Mouse (Mus musculus) stomach, embryonic 14.5 days (tissue): ENCODE results near the gene Csf2. TPM values are rescaled to one million over a fixed set of nuclear protein-coding genes. Genes with fewer than 3 reads are reported as not detected.
"Not testable (repeated sequence)": the region's sequence is repeated elsewhere in the genome, so short reads cannot be mapped to it uniquely, and the experiment has no call there.

Experiments used
- ATAC-seq: fragments of 200-750 bp; cut with Nextera tagmentation; 2 replicates; pipeline ENCODE4 v1.8.0; 2017; ENCODE audit warnings: low read depth, moderate TSS enrichment; ENCODE audit not compliant: insufficient number of reproducible peaks, insufficient read depth, low FRiP score
- H3K27ac ChIP-seq: fragments of 300-500 bp; sonication (generic); 2 replicates; pipeline ENCODE4 v1.5.1; 2014; ENCODE audit warnings: mild to moderate bottlenecking, low read length, moderate library complexity, mixed read lengths
- H3K27me3 ChIP-seq: fragments of 300-500 bp; sonication (generic); 2 replicates; pipeline ENCODE4 v1.6.1; 2014; ENCODE audit warnings: low read length, control low read depth, mixed read lengths; ENCODE audit not compliant: control insufficient read depth, insufficient read depth
- H3K36me3 ChIP-seq: fragments of 300-500 bp; sonication (generic); 2 replicates; pipeline ENCODE4 v1.6.1; 2014; ENCODE audit warnings: mild to moderate bottlenecking, control low read depth, low read length, moderate library complexity, mixed read lengths; ENCODE audit not compliant: control insufficient read depth, insufficient read depth
- H3K4me1 ChIP-seq: fragments of 300-500 bp; sonication (generic); 2 replicates; pipeline ENCODE4 v1.6.1; 2014; ENCODE audit warnings: low read length, control low read depth, mixed read lengths; ENCODE audit not compliant: control insufficient read depth, insufficient read depth
- H3K4me2 ChIP-seq: fragments of 300-500 bp; sonication (generic); replicated peaks from 2 replicates; pipeline ENCODE4 v1.6.1; 2014; ENCODE audit warnings: low read depth, low read length, control low read depth
- H3K4me3 ChIP-seq: fragments of 300-500 bp; sonication (generic); 2 replicates; pipeline ENCODE4 v1.5.1; 2014; ENCODE audit warnings: low read depth, low read length, control low read depth
- H3K9ac ChIP-seq: fragments of 300-500 bp; sonication (generic); replicated peaks from 2 replicates; pipeline ENCODE4 v1.6.1; 2014; ENCODE audit warnings: low read depth, mild to moderate bottlenecking, control low read depth, low read length, moderate library complexity, mixed read lengths
- H3K9me3 ChIP-seq: fragments of 300-500 bp; sonication (generic); 2 replicates; pipeline ENCODE4 v1.6.1; 2016; ENCODE audit warnings: low read depth, low read length, control low read depth; ENCODE audit not compliant: control insufficient read depth
- whole genome bisulfite sequencing: fragments of 180-500 bp; shearing (Covaris S2); extraction: QIAGEN DNeasy Blood & Tissue Kit; methylation state at CpG from one replicate; pipeline ENCODE4 v1.1.7; 2014; 5-methylcytosine and 5-hydroxymethylcytosine counted together
- polyA plus RNA-seq: library from polyadenylated mRNA; unstranded; fragments of >200 nt; fragmentation: Nextera tagmentation; extraction: Ambion mirVana; gene quantifications from 2 replicates; pipeline ENCODE4 v1.2.1, GENCODE M21; 2014

Gene Csf2
- polyA plus RNA-seq: not detected in 2 replicates

- ATAC-seq: no peak
- no peak within 1 kb of the TSS for H3K27ac ChIP-seq
- H3K9ac ChIP-seq: no peak within 1 kb of the TSS
- no peaks in the 10 kb centered on the region for H3K9me3 ChIP-seq
- no peaks in the 10 kb centered on the region for H3K4me1 ChIP-seq
- no peaks in the 10 kb centered on the region for H3K36me3 ChIP-seq
- 54% methylated on average over 11 of the region's 11 CpGs for WGBS
- H3K4me3 ChIP-seq: no peak within 1 kb of the TSS
- no peaks in the 10 kb centered on the region for H3K27me3 ChIP-seq
- no peak within 1 kb of the TSS for H3K4me2 ChIP-seq
Observed at GRCm38 (mm10) chr11:54248940-54249717, at the start of gene Csf2. Gene Csf2 (minus strand): TSS chr11:54249667.

GRCm38 (mm10) chr11:54298777-54299176, 49.3 kb upstream of the Csf2 start:
- H3K9ac ChIP-seq: no peak overlapping the region
- H3K27me3 ChIP-seq: 0 out of 2 replicates have a peak, but pooled peaks cover 3% of the 10 kb centered on the region
- no peak for ATAC-seq
- no peaks in the 10 kb centered on the region for H3K36me3 ChIP-seq
- H3K9me3 ChIP-seq: no peaks in the 10 kb centered on the region
- H3K4me2 ChIP-seq: no peak overlapping the region
- H3K4me1 ChIP-seq: no peaks in the 10 kb centered on the region
- H3K4me3 ChIP-seq: no peak overlapping the region
- H3K27ac ChIP-seq: no peak overlapping the region

- H3K27ac ChIP-seq, H3K4me2 ChIP-seq, H3K9ac ChIP-seq, H3K27me3 ChIP-seq, H3K4me1 ChIP-seq, H3K4me3 ChIP-seq, ATAC-seq, H3K9me3 ChIP-seq, H3K36me3 ChIP-seq: not testable (repeated sequence)
- 93% methylated on average over 2 of the region's 2 CpGs for WGBS
Observed at GRCm38 (mm10) chr11:54297471-54297870, 48.0 kb upstream of the Csf2 start.

- no peak overlapping the region for H3K9ac ChIP-seq
- H3K4me2 ChIP-seq: no peak overlapping the region
- no peak overlapping the region for H3K27ac ChIP-seq
- no peaks in the 10 kb centered on the region for H3K27me3 ChIP-seq
- 83% methylated on average over 1 of the region's 1 CpGs for WGBS
- no peak overlapping the region for H3K4me3 ChIP-seq
- H3K4me1 ChIP-seq: no peaks in the 10 kb centered on the region
- H3K36me3 ChIP-seq: no peaks in the 10 kb centered on the region
- no peaks in the 10 kb centered on the region for H3K9me3 ChIP-seq
- no peak for ATAC-seq
Observed at GRCm38 (mm10) chr11:54296734-54297133, 47.3 kb upstream of the Csf2 start.

- H3K36me3 ChIP-seq: no peaks in the 10 kb centered on the region
- H3K9ac ChIP-seq: no peak overlapping the region
- 73% methylated on average over 4 of the region's 4 CpGs for WGBS
- H3K4me1 ChIP-seq: no peaks in the 10 kb centered on the region
- no peaks in the 10 kb centered on the region for H3K27me3 ChIP-seq
- no peaks in the 10 kb centered on the region for H3K9me3 ChIP-seq
- no peak overlapping the region for H3K27ac ChIP-seq
- H3K4me3 ChIP-seq: no peak overlapping the region
- no peak overlapping the region for H3K4me2 ChIP-seq
- ATAC-seq: no peak
Observed at GRCm38 (mm10) chr11:54295971-54296370, 46.5 kb upstream of the Csf2 start.

GRCm38 (mm10) chr11:54293980-54294807, 44.7 kb upstream of the Csf2 start:
- Histone ChIP-seq H3K27ac (no peak overlapping the region), H3K4me1 (no peaks in the 10 kb centered on the region), H3K9ac (no peak overlapping the region), H3K4me2 (no peak overlapping the region), H3K27me3 (no peaks in the 10 kb centered on the region), H3K9me3 (no peaks in the 10 kb centered on the region), H3K36me3 (no peaks in the 10 kb centered on the region), H3K4me3 (no peak overlapping the region)
- ATAC-seq: no peak
- WGBS: 51% methylated on average over 12 of the region's 12 CpGs

GRCm38 (mm10) chr11:54292163-54292562, 42.7 kb upstream of the Csf2 start:
- ATAC-seq: no peak
- Histone ChIP-seq H3K9ac (no peak overlapping the region), H3K4me3 (no peak overlapping the region), H3K9me3 (no peaks in the 10 kb centered on the region), H3K4me2 (no peak overlapping the region), H3K36me3 (no peaks in the 10 kb centered on the region), H3K27ac (no peak overlapping the region), H3K27me3 (no peaks in the 10 kb centered on the region), H3K4me1 (no peaks in the 10 kb centered on the region)
- WGBS: 77% methylated on average over 2 of the region's 2 CpGs

GRCm38 (mm10) chr11:54287821-54288453, 38.5 kb upstream of the Csf2 start:
- no peak overlapping the region for H3K27ac ChIP-seq
- H3K4me1 ChIP-seq: no peaks in the 10 kb centered on the region
- ATAC-seq: no peak
- no peaks in the 10 kb centered on the region for H3K27me3 ChIP-seq
- 87% methylated on average over 8 of the region's 8 CpGs for WGBS
- no peak overlapping the region for H3K4me3 ChIP-seq
- H3K36me3 ChIP-seq: no peaks in the 10 kb centered on the region
- H3K9me3 ChIP-seq: no peaks in the 10 kb centered on the region
- no peak overlapping the region for H3K4me2 ChIP-seq
- no peak overlapping the region for H3K9ac ChIP-seq
